ENCODE assay signal across 30 mouse cellular contexts in genomic region chr6:23650205-23650604, GRCm38 (mm10). TPM values are rescaled to one million over a fixed set of nuclear protein-coding genes. Genes with fewer than 3 reads are reported as not detected.
"Had no signal": no experiment of that assay in that cellular context is flagged by ENCODE, and none has a peak within 500 bp of the region (broad histone marks: within the 10 kb centered on the region; RNA-seq: fewer than 3 reads in every experiment).

Gene Rnf133 (minus strand): TSS chr6:23650305.

- H3K4me1 ChIP-seq: embryonic facial prominence, embryonic 10.5 days; embryonic facial prominence, embryonic 12.5 days; embryonic facial prominence, embryonic 13.5 days; embryonic facial prominence, embryonic 15.5 days; forebrain, embryonic 10.5 days; forebrain, embryonic 12.5 days; forebrain, embryonic 15.5 days had no signal

- DNase-seq: cerebellum, adult 8-10 months; cerebellum, adult 9-10 months; cerebellum, adult 9-11 months; cerebellum, postnatal 10 days; cerebellum, postnatal 14 days; cerebellum, postnatal 25 days; cerebellum, postnatal 36 days; embryo, embryonic 11 days; forebrain, postnatal 0 days; gastrocnemius, adult 2 months; gastrocnemius, postnatal 10 days; gastrocnemius, postnatal 14 days; gastrocnemius, postnatal 25 days; gastrocnemius, postnatal 36 days; heart, adult 18-20 months; heart, adult 2 months had no signal

- H3K27ac ChIP-seq: embryonic facial prominence, embryonic 10.5 days; embryonic facial prominence, embryonic 12.5 days; embryonic facial prominence, embryonic 13.5 days; embryonic facial prominence, embryonic 15.5 days; forebrain, embryonic 10.5 days; forebrain, embryonic 12.5 days; forebrain, embryonic 13.5 days; forebrain, embryonic 15.5 days; gastrocnemius, adult 2 months; heart, adult 2 months had no signal

- H3K4me3 ChIP-seq: embryonic facial prominence, embryonic 10.5 days; embryonic facial prominence, embryonic 12.5 days; embryonic facial prominence, embryonic 13.5 days; embryonic facial prominence, embryonic 15.5 days; erythroblast, embryonic 14.5 days; forebrain, embryonic 10.5 days; forebrain, embryonic 12.5 days; forebrain, embryonic 13.5 days; forebrain, embryonic 15.5 days; gastrocnemius, adult 2 months; heart, adult 2 months had no signal

- H3K36me3 ChIP-seq: embryonic facial prominence, embryonic 10.5 days; embryonic facial prominence, embryonic 12.5 days; embryonic facial prominence, embryonic 13.5 days; embryonic facial prominence, embryonic 15.5 days; forebrain, embryonic 10.5 days; forebrain, embryonic 12.5 days; forebrain, embryonic 15.5 days had no signal

- H3K27me3 ChIP-seq: embryonic facial prominence, embryonic 12.5 days; embryonic facial prominence, embryonic 13.5 days; embryonic facial prominence, embryonic 15.5 days; forebrain, embryonic 12.5 days; forebrain, embryonic 13.5 days; forebrain, embryonic 15.5 days had no signal

RNA-seq across cellular contexts. Expression of gene Rnf133, which starts in this region (rescaled TPM):
- polyA plus RNA-seq: embryonic facial prominence, embryonic 10.5 days; embryonic facial prominence, embryonic 11.5 days; embryonic facial prominence, embryonic 12.5 days; embryonic facial prominence, embryonic 13.5 days; embryonic facial prominence, embryonic 14.5 days; embryonic facial prominence, embryonic 15.5 days; erythroblast, embryonic 14.5 days; forebrain, embryonic 10.5 days; forebrain, embryonic 11.5 days; forebrain, embryonic 12.5 days; forebrain, embryonic 13.5 days; forebrain, embryonic 14.5 days; forebrain, embryonic 15.5 days; forebrain, embryonic 16.5 days; forebrain, postnatal 0 days; heart, adult 2 months had no signal
